Mouse (Mus musculus) embryonic facial prominence, embryonic 15.5 days (tissue): ENCODE results near the gene Nadk. TPM values are rescaled to one million over a fixed set of nuclear protein-coding genes. Genes with fewer than 3 reads are reported as not detected.

Experiments
- ATAC-seq: fragments of 200-750 bp; cut with Nextera tagmentation; 2 replicates; pipeline ENCODE4 v1.8.0; 2017; ENCODE audit warnings: low read depth, moderate TSS enrichment; ENCODE audit not compliant: insufficient number of reproducible peaks, low FRiP score, low TSS enrichment
- H3K27ac ChIP-seq: fragments of 300-500 bp; sonication (generic); replicated peaks from 2 replicates; pipeline ENCODE4 v1.5.1; 2015; ENCODE audit warnings: mild to moderate bottlenecking, inconsistent platforms
- H3K27me3 ChIP-seq: fragments of 300-500 bp; sonication (generic); 2 replicates; pipeline ENCODE4 v1.6.1; 2015; ENCODE audit warnings: inconsistent platforms
- H3K36me3 ChIP-seq: fragments of 300-500 bp; sonication (generic); 2 replicates; pipeline ENCODE4 v1.6.1; 2015; ENCODE audit warnings: mild to moderate bottlenecking, inconsistent platforms
- H3K4me1 ChIP-seq: fragments of 300-500 bp; sonication (generic); 2 replicates; pipeline ENCODE4 v1.6.1; 2015; ENCODE audit warnings: inconsistent platforms
- H3K4me2 ChIP-seq: fragments of 300-500 bp; sonication (generic); replicated peaks from 2 replicates; pipeline ENCODE4 v1.6.1; 2015; ENCODE audit warnings: mild to moderate bottlenecking, inconsistent platforms
- H3K4me3 ChIP-seq: fragments of 300-500 bp; sonication (generic); replicated peaks from 2 replicates; pipeline ENCODE4 v1.5.1; 2015; ENCODE audit warnings: mild to moderate bottlenecking, inconsistent platforms
- H3K9ac ChIP-seq: fragments of 300-500 bp; sonication (generic); 2 replicates; pipeline ENCODE4 v1.6.1; 2015; ENCODE audit warnings: inconsistent platforms
- H3K9me3 ChIP-seq: fragments of 300-500 bp; sonication (generic); replicated peaks from 2 replicates; pipeline ENCODE4 v1.6.1; 2016; ENCODE audit warnings: inconsistent platforms
- WGBS: fragments of 180-500 bp; shearing (Covaris S2); methylation state at CpG from one replicate; pipeline ENCODE4 v1.1.7; 2015; 5-methylcytosine and 5-hydroxymethylcytosine counted together
- polyA plus RNA-seq: library from polyadenylated mRNA; unstranded; fragments of >200 nt; fragmentation: Nextera tagmentation; extraction: Ambion mirVana; gene quantifications from 2 replicates; pipeline ENCODE4 v1.2.1, GENCODE M21; 2015

The Nadk gene
- 83.0 and 88.5 TPM in 2 replicates for polyA plus RNA-seq

DNA sequence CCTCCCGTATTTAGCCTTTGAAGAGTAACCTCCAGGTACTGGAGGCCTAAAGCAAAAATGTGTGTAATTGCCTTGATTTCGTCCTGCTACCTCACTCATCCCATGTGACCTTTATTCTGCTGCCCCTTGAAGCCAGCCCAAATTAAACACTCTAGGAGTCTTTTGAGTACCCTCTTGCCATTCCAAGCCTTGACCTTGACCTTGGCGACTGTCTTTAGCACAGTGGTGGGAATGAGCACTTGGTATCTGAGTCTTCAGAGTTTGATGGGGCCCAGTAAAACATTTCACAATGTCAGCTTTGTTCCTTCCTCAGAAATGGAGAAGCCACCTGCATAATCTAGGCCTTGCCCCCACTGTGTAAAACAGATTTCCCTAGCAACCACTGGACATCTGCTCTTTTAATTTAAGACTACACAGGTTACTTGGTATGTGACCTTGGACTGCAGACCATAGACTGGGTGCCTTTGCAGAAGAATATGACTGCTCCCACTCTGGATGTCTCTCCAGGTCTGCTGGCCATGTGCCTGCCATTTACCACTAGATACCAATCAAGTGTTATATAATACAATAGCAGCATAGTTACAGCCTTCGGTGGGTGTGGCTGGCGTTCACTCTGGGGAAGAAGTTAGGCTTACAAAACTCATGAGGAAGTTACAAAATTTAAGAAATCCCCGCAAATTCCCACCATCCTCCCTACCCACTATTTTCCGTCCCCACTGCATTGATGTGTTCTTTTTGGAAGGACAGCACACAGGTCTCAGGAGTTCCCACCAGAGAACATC is at the start of gene Nadk:
Nadk (plus strand) TSS at position 718 of the 782 bp plus-strand sequence.
- 55% methylated on average over 7 of the region's 7 CpGs for WGBS
- no peak for ATAC-seq
- peaks cover 44% of the 10 kb centered on the region for H3K4me1 ChIP-seq
- peak within 1 kb of the TSS; percentile 97 for H3K4me3 ChIP-seq
- H3K27me3 ChIP-seq: no peaks in the 10 kb centered on the region
- peak within 1 kb of the TSS; percentile 88 for H3K27ac ChIP-seq
- peaks cover 42% of the 10 kb centered on the region for H3K36me3 ChIP-seq
- H3K9me3 ChIP-seq: no peaks in the 10 kb centered on the region
- no peak within 1 kb of the TSS for H3K9ac ChIP-seq
- H3K4me2 ChIP-seq: peak within 1 kb of the TSS; percentile 81

DNA sequence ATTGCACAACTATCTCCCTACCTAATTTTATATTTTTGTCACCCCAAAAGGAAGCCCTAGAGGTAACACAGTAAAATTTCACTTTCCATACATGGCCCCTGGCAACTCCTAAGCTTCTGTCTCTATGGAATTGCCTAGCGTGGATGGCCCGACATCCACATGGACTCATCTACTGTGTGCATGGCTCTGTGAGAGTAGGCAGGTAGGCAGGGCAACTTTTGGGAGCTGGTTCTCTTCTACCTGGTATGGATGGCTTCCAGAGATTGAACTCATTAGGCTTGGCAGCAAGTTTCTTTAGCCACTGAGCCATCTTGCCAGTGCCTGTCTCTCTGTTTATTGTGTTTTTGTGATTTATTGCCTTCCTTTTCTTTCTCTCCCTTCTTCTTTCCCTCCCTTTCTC is 47.4 kb upstream of the Nadk start:
- H3K27me3 ChIP-seq: no peaks in the 10 kb centered on the region
- WGBS: 83% methylated on average over 2 of the region's 2 CpGs

DNA sequence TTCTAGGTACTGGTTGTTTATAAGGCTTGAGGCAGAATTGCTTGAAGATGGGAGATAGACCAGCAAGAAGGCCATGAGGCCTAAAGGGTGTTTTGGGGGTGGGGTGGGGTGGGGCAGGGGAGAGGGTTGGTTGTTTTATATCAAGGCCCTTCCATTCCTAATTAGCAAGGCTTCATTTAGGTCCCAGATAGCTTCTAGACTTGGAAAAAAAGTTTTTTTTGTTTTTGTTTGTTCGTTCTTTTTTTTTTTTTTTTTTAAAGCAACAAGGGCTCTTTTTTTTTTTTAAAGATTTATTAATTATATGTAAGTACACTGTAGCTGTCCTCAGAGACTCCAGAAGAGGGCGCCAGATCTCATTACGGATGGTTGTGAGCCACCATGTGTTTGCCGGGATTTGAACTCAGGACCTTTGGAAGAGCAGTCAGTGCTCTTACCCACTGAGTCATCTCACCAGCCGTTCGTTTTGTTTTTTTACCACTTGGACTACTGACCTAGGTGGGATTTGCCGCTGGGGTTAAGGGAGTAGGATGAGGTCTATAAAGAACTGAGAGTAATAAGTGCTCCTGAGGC is 44.1 kb upstream of the Nadk start:
- Histone ChIP-seq H3K9me3 (no peaks in the 10 kb centered on the region), H3K4me1 (no peaks in the 10 kb centered on the region), H3K9ac (no peak overlapping the region), H3K27me3 (no peaks in the 10 kb centered on the region), H3K4me2 (no peak overlapping the region), H3K36me3 (peaks cover 8% of the 10 kb centered on the region; the same call in 1 of the 2 replicates), H3K4me3 (no peak overlapping the region), H3K27ac (no peak overlapping the region)
- ATAC-seq: no peak
- WGBS: 88% methylated on average over 7 of the region's 7 CpGs

More for the DNA sequence above, 47.4 kb upstream of the Nadk start:
- H3K9me3 ChIP-seq: no peaks in the 10 kb centered on the region
- no peak overlapping the region for H3K9ac ChIP-seq
- no peak overlapping the region for H3K4me2 ChIP-seq
- H3K4me1 ChIP-seq: peaks cover 6% of the 10 kb centered on the region; the same call in 1 of the 2 replicates
- peaks cover 8% of the 10 kb centered on the region; the same call in 1 of the 2 replicates for H3K36me3 ChIP-seq
- ATAC-seq: no peak
- no peak overlapping the region for H3K27ac ChIP-seq
- no peak overlapping the region for H3K4me3 ChIP-seq

DNA sequence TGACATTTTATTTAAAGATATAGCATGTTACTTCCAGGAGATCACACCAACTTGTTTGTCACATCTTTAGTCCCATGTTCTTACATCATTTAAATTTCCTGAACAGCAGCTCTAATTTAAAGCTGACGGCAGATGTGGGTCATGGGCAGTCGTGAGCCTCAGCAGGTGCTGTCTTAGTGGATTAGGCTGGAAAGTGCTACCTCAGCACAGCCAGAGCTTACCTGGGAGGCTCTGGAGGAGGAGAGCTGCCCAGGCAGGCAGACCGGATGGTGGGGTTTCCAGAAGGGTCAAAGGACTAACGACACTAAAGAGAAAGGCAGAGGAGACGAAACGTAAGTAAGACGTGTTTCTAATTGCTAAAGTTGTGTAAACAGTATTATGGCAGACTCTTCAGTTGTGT is 39.9 kb upstream of the Nadk start:
- no peaks in the 10 kb centered on the region for H3K9me3 ChIP-seq
- 59% methylated on average over 7 of the region's 7 CpGs for WGBS
- H3K36me3 ChIP-seq: peaks cover 7% of the 10 kb centered on the region; the same call in 1 of the 2 replicates
- H3K27ac ChIP-seq: no peak overlapping the region
- no peak overlapping the region for H3K4me2 ChIP-seq
- no peak overlapping the region for H3K9ac ChIP-seq
- H3K27me3 ChIP-seq: no peaks in the 10 kb centered on the region
- no peak for ATAC-seq
- no peaks in the 10 kb centered on the region for H3K4me1 ChIP-seq
- H3K4me3 ChIP-seq: no peak overlapping the region

DNA sequence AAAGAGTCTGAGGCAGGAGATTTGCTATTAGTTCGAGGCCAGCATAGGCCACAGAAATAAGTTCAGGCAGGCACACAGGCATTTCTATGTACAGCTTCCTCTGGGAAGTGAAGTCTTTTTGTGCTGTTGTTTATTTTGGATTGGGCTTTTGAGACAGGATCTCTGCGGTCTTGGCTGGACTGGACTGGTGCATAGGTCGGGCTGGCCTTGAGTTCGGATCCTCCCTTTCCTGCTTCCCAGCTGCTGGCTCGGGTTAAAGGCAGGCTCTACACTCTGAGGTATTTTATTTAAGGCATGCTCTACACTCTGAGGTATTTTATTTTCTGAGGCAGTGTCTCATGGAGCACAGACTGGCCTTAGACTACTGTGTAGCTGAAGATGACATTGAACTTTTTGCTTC is 36.4 kb upstream of the Nadk start:
- H3K27ac ChIP-seq: no peak overlapping the region
- H3K4me1 ChIP-seq: no peaks in the 10 kb centered on the region
- H3K27me3 ChIP-seq: no peaks in the 10 kb centered on the region
- ATAC-seq: no peak
- 79% methylated on average over 5 of the region's 5 CpGs for WGBS
- no peak overlapping the region for H3K9ac ChIP-seq
- H3K4me2 ChIP-seq: no peak overlapping the region
- peaks cover 37% of the 10 kb centered on the region for H3K36me3 ChIP-seq
- H3K4me3 ChIP-seq: no peak overlapping the region
- no peaks in the 10 kb centered on the region for H3K9me3 ChIP-seq

DNA sequence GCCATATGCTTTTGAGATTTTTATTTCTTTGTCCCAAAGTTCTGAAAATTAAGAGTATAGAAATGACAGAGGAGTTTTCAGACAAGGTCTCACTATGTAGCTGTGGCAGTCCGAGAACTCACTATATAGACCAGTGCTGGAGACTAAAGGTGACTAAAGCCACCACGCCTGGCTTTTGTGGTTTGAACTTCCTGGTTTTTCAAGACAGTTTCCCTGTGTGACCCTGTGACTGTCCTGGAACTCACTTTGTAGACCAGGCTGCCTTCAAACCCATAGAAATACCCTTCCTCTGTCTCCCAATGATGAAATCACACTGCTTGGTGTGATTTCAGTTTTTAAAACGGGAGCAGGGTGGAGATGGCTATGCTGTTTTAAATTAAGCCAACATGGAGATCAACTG is 32.9 kb upstream of the Nadk start:
- H3K36me3 ChIP-seq: peaks cover 60% of the 10 kb centered on the region
- no peak overlapping the region for H3K27ac ChIP-seq
- H3K27me3 ChIP-seq: no peaks in the 10 kb centered on the region
- no peak overlapping the region for H3K4me3 ChIP-seq
- no peaks in the 10 kb centered on the region for H3K9me3 ChIP-seq
- no peak for ATAC-seq
- no peak overlapping the region for H3K4me2 ChIP-seq
- 75% methylated on average over 3 of the region's 3 CpGs for WGBS
- H3K4me1 ChIP-seq: no peaks in the 10 kb centered on the region
- H3K9ac ChIP-seq: no peak overlapping the region

DNA sequence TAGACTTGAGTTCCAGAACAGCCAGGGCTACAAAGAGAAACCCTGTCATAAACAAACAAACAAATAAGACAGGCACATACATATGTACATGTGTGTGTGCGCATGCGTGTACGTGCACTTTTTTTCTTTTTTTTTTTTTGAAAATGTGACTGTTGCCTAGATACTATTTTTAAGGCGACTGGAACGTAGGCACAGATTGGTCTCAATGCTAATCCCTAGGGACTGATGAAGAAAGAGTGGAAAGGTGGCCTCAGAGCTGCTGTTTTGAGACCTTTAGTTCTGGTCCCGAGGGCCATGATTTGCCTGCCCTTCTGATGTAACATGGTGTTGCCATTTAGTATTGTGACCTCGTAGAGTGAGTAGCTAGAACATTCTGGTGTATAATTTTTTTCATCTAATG is 12.2 kb upstream of the Nadk start:
- 86% methylated on average over 7 of the region's 7 CpGs for WGBS
- no peak overlapping the region for H3K4me2 ChIP-seq
- no peak overlapping the region for H3K27ac ChIP-seq
- peaks cover 64% of the 10 kb centered on the region for H3K36me3 ChIP-seq
- no peak overlapping the region for H3K4me3 ChIP-seq
- H3K4me1 ChIP-seq: no peaks in the 10 kb centered on the region
- no peak overlapping the region for H3K9ac ChIP-seq
- no peaks in the 10 kb centered on the region for H3K9me3 ChIP-seq
- no peaks in the 10 kb centered on the region for H3K27me3 ChIP-seq
- no peak for ATAC-seq

DNA sequence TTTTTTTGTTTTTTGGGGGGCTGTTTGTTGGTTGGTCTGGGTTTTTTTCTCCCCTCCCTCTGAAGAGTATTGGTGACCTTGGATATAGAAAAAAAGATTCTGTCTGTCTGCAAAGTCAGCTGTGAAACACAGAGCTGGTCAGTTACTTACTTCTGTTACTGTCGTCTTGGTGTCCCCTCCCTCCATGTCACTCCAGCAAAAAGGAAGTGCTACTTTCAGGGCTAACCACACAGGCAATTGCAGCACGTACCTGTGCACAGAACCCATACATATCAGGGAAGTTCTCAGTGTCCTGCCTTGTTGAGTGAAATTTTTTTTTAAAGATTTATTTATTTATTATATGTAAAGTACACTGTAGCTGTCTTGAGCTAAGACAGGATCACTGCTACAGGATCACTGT is 11.7 kb upstream of the Nadk start:
- Histone ChIP-seq H3K9me3 (no peaks in the 10 kb centered on the region), H3K36me3 (peaks cover 64% of the 10 kb centered on the region), H3K27me3 (no peaks in the 10 kb centered on the region), H3K9ac (no peak overlapping the region), H3K4me2 (no peak overlapping the region), H3K27ac (no peak overlapping the region), H3K4me3 (no peak overlapping the region), H3K4me1 (no peaks in the 10 kb centered on the region)
- ATAC-seq: no peak
- WGBS: 82% methylated on average over 2 of the region's 2 CpGs

DNA sequence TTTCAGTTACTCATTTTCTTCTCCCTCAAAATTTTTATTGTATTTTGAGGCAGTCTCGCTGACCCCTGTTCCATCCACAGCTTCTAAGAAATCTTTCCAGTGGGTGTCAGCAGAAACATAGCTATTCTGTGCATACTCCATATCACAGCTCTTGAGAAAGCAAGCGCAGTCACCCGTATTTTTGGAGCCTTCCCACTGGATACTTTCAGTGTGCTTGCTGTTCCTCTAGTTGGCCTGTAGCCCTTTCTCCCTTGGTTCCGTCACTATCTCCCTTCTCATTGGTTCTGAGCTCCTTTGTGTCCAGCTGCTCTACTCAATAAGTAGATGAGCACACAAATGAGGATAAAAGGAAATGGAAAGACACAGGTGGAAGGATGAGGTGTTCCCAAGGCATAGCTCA is 11.1 kb upstream of the Nadk start:
- Histone ChIP-seq H3K27me3 (no peaks in the 10 kb centered on the region), H3K9me3 (no peaks in the 10 kb centered on the region), H3K27ac (no peak overlapping the region), H3K36me3 (peaks cover 66% of the 10 kb centered on the region), H3K4me2 (no peak overlapping the region), H3K4me1 (no peaks in the 10 kb centered on the region), H3K9ac (no peak overlapping the region), H3K4me3 (no peak overlapping the region)
- no peak for ATAC-seq
- 92% methylated on average over 4 of the region's 4 CpGs for WGBS

DNA sequence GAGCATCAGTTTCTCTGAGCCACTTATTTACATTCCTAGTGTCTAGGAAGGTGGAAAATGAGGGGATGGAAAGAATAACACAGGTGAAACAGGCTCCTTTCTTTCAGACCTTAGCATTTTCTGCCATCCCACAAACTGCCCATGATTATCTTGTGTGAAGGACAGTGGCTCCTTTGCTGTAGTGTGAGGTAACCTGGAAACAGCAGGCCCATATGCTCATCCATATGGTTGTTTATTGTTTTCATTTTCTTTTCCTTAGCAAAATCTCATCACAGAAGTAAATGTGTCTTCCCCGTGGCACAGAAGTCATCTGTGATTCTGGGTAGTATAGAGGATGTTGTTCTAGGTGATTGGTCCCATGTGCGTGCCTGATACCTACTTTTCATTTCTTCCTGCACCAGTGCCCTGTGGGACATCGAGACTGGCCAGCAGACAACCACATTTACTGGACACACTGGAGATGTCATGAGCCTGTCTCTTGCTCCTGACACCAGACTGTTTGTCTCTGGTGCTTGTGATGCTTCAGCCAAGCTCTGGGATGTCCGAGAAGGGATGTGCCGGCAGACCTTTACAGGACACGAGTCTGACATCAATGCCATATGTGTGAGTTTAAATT is 9.2 kb upstream of the Nadk start:
- Histone ChIP-seq H3K36me3 (peaks cover 79% of the 10 kb centered on the region), H3K27ac (no peak overlapping the region), H3K27me3 (no peaks in the 10 kb centered on the region), H3K9me3 (no peaks in the 10 kb centered on the region), H3K4me3 (no peak overlapping the region), H3K9ac (no peak overlapping the region), H3K4me2 (no peak overlapping the region), H3K4me1 (no peaks in the 10 kb centered on the region)
- no peak for ATAC-seq
- WGBS: 83% methylated on average over 6 of the region's 6 CpGs

DNA sequence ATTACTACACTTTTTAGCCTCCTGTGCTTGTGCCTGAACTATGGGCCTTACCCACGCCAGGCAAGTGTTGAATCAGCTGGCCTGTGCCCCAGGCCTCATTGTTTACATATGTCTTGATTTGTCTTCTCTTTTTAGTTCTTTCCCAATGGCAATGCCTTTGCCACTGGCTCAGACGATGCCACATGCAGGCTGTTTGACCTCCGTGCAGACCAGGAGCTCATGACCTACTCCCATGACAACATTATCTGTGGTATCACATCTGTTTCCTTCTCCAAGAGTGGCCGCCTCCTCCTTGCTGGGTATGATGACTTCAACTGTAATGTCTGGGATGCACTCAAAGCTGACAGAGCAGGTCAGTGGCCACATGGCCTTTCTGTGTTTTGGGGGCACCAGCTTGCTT is 7.3 kb upstream of the Nadk start:
- Histone ChIP-seq H3K27ac (no peak overlapping the region), H3K4me2 (no peak overlapping the region), H3K4me3 (no peak overlapping the region), H3K27me3 (no peaks in the 10 kb centered on the region), H3K4me1 (no peaks in the 10 kb centered on the region), H3K36me3 (peaks cover 82% of the 10 kb centered on the region), H3K9me3 (no peaks in the 10 kb centered on the region), H3K9ac (no peak overlapping the region)
- 84% methylated on average over 4 of the region's 4 CpGs for WGBS
- ATAC-seq: no peak
